Mouse (Mus musculus) bone marrow, adult 2 months (tissue): Measurements from ENCODE around the gene Bag3.

Experiments used
- CTCF ChIP-seq: fragments of 200-500 bp; IDR thresholded peaks from 2 replicates; pipeline ENCODE4 v1.5.1; 2011; ENCODE audit warnings: low read length, control low read depth; ENCODE audit not compliant: control insufficient read depth, insufficient read depth
- POLR2A ChIP-seq: fragments of 200-500 bp; IDR thresholded peaks from 2 replicates; pipeline ENCODE4 v1.6.1; 2011; ENCODE audit warnings: low read depth, mild to moderate bottlenecking, control low read depth, low read length, borderline replicate concordance; ENCODE audit not compliant: control insufficient read depth

- TF ChIP-seq CTCF (no peak), POLR2A (no peak)
These were observed 16.7 kb downstream of the Bag3 start for GRCm38 (mm10) chr7:128540111-128540510.
